Mouse (Mus musculus): ENCODE measurements around the gene Hoxa7. TPM values are rescaled to one million over a fixed set of nuclear protein-coding genes. Genes with fewer than 3 reads are reported as not detected.

The Hoxa7 gene
- total and polyA plus RNA-seq, 3 experiments = 0.17 TPM; not detected in 2

DNA sequence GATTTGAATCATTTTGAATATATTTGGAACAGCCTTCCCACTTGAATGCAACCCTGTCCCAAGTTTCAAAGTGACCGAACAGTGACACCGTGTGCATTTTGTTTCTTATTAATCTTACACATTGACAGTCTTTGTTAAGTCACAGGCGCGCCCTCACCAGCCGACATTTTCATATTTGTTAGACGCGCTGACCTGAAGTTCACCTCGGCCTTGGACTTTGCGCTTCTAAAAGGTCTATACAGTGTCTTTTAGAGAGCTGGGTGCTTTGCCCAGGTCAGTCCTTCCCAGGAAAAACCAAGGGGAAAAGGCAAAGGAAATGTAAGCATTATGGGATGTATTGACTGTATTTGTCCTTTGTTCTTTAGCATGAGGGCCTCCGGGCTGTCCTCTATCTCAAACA is 27.0 kb downstream of the Hoxa7 start:
- no peak overlapping the region for H3K9ac ChIP-seq (ENCODE audit: control insufficient read depth, low read depth, low read length, poor library complexity, severe bottlenecking)
- TF ChIP-seq TCF12 (IDR thresholded peaks at IDR 0.05; ENCODE audit: low read depth, low read length) (no peak), TBP (IDR thresholded peaks at IDR 0.05; ENCODE audit: low read depth, low read length) (no peak), EP300 (IDR thresholded peaks at IDR 0.05; ENCODE audit: low read depth in 1 of 2, low read length in 2 of 2) (no peak), MAFK (IDR thresholded peaks at IDR 0.05; ENCODE audit: borderline replicate concordance, low read depth, low read length) (no peak), GABPA (IDR thresholded peaks at IDR 0.05; ENCODE audit: low read depth, low read length) (no peak), ZKSCAN1 (IDR thresholded peaks at IDR 0.05; ENCODE audit: low read depth, low read length) (no peak), E2F4 (IDR thresholded peaks at IDR 0.05; ENCODE audit: borderline replicate concordance, low read depth, low read length) (no peak), BHLHE40 (IDR thresholded peaks at IDR 0.05; ENCODE audit: borderline replicate concordance, low read depth, low read length) (no peak), ZC3H11A (IDR thresholded peaks at IDR 0.05; ENCODE audit: low read depth, low read length) (no peak)
- no peaks in the 10 kb centered on the region for H3K9me3 ChIP-seq (replicated peaks; ENCODE audit: insufficient read depth, low read length)
- H3K4me1 ChIP-seq (ENCODE audit: control insufficient read depth in 1 of 2, insufficient read depth in 2 of 2, low read length in 2 of 2) = no peaks in the 10 kb centered on the region
- no peak for DNase-seq (ENCODE audit: low read depth, low spot score)
- no peaks in the 10 kb centered on the region for H3K27me3 ChIP-seq (ENCODE audit: control insufficient read depth in 1 of 2, insufficient read depth in 2 of 2, low read length in 2 of 2)
- H3K4me3 ChIP-seq (ENCODE audit: control insufficient read depth in 1 of 2, insufficient read depth in 1 of 2, low read depth in 2 of 2, low read length in 2 of 2) = no peak overlapping the region
- no peaks in the 10 kb centered on the region for H3K36me3 ChIP-seq (ENCODE audit: control insufficient read depth in 1 of 2, insufficient read depth in 2 of 2, low read length in 2 of 2)
- H3K79me2 ChIP-seq (ENCODE audit: control insufficient read depth, insufficient read depth, low read length, poor library complexity) = no peaks in the 10 kb centered on the region
- H3K27ac ChIP-seq (ENCODE audit: control insufficient read depth, low read depth, low read length) = no peak overlapping the region

DNA sequence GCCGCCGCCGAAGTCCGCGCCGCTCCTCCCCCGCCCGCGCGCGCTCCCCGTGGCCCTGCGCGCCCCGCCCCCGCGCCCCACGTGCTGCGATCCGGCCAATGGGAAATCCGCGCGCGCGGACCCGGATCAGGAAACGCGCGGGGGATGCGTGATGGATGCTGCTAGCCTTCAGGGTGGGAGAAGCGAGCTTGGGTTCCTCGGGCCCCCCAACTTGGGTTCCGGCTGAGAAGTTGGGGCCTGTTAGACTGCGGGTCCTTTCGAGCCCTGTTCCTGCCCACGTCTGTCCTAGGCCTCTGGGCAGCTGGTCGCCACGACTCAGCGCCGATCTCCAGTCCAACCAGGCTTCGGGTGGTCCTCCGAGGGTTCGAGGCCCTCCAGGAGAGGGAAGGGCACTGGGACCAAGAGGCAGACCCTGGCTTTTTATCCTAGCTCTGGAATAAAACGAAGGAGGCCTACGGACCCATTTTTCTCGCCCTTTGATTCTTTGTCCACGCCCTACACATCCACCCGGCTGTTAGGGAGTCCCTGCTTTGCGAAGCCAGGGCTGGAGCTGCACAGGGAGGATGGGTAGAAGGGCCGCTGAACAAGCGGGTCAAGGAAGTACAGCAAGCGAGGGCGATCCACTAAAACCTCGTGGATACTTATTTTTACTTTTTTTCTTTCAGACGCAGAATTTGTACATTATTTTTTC is 29.6 kb downstream of the Hoxa7 start:
- no peak for TF ChIP-seq MAFK (IDR thresholded peaks at IDR 0.05; ENCODE audit: borderline replicate concordance, low read depth, low read length)
- TF ChIP-seq ZMIZ1 (IDR thresholded peaks at IDR 0.05; ENCODE audit: low read depth, low read length) = no peak
- no peak for TF ChIP-seq BHLHE40 (IDR thresholded peaks at IDR 0.05; ENCODE audit: borderline replicate concordance, low read depth, low read length)
- no peak for TF ChIP-seq KAT2A (conservative IDR thresholded peaks at IDR 0.05; ENCODE audit: low read depth, low read length)
- Histone ChIP-seq H3K27me3 (ENCODE audit: control insufficient read depth in 1 of 2, insufficient read depth in 2 of 2, low read length in 2 of 2) (no peaks in the 10 kb centered on the region), H3K9ac (ENCODE audit: control insufficient read depth, low read depth, low read length, poor library complexity, severe bottlenecking) (no peak overlapping the region), H3K79me2 (ENCODE audit: control insufficient read depth, insufficient read depth, low read length, poor library complexity) (no peaks in the 10 kb centered on the region), H3K4me1 (ENCODE audit: control insufficient read depth in 1 of 2, insufficient read depth in 2 of 2, low read length in 2 of 2) (no peaks in the 10 kb centered on the region), H3K4me3 (ENCODE audit: control insufficient read depth in 1 of 2, insufficient read depth in 1 of 2, low read depth in 2 of 2, low read length in 2 of 2) (no peak overlapping the region), H3K27ac (ENCODE audit: control insufficient read depth, low read depth, low read length) (no peak overlapping the region), H3K9me3 (replicated peaks; ENCODE audit: insufficient read depth, low read length) (no peaks in the 10 kb centered on the region), H3K36me3 (ENCODE audit: control insufficient read depth in 1 of 2, insufficient read depth in 2 of 2, low read length in 2 of 2) (no peaks in the 10 kb centered on the region)
- DNase-seq (ENCODE audit: low read depth, low spot score) = no peak
